Mouse (Mus musculus) yolk sac, embryonic 10.5 days (tissue): ENCODE data around the gene Olfr1288.

Experiments used
- DNase-seq: peaks from one replicate; pipeline ENCODE4 v3.0.0-alpha.2; 2017; ENCODE audit warnings: low spot score

Olfr1288 gene

DNA sequence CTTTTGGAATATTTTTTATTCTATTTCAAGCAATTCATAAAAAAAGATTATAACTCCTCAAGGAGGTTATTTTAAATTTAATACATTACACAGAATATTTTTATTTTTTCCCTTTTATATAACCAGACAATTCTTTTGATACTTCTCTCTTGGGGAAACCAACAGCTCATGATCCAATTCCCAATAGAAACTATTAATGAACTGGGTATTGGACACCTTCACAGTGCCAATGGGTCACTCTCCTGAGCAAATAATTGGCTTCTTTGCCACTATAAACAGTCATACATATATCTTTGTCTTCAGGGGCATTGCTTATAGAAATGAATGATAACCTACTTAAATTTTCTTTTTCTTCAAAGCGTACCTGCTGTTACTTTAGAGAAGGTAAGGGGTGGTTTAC is at the start of gene Olfr1288:
TSS of gene Olfr1288 (plus strand) at position 301 of the 400 bp plus-strand sequence.
- no peak for DNase-seq

DNA sequence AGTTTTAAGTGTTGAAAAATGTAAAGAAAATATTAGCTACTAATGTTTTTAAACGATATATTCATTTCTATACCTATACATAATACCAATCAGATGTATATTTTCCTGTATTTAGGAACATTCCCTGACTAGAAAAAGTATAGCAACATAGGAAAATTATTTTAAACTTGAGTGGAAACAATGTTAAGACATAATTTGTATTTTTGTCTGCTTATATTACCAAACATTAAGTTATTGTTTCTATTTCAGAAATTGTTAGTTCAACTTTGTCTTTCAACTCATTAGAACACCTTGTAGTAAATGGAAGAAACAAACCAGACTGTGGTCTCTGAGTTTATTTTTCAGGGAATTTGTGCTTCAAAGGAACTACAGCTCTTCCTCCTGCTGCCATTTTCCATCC is 25.1 kb upstream of the Olfr1288 start, which contains the start of gene Olfr1287:
TSS of gene Olfr1287 (plus strand) at position 301 of the 400 bp plus-strand sequence.
- DNase-seq = no peak

DNA sequence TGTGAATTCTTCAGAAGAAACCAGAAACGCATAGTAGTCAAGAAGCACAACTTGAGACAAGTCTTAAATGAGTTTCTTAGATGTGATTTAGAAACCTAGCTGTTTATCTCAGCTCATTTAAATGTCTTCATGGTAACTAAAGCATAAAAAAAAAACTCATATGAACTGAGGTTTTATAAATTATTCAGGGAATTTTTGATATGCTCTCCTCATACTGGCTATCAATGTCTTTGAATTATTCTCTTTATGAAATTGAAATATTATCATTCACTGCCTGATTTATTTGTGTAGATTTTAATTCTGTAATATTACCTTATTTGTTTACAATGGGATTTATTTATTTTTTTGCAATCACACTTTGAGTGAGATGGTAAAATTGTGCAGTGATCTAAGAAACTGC is 6.6 kb downstream of the Olfr1288 start, which contains the start of gene Olfr1289:
TSS of gene Olfr1289 (plus strand) at position 301 of the 400 bp plus-strand sequence.
- no peak for DNase-seq

DNA sequence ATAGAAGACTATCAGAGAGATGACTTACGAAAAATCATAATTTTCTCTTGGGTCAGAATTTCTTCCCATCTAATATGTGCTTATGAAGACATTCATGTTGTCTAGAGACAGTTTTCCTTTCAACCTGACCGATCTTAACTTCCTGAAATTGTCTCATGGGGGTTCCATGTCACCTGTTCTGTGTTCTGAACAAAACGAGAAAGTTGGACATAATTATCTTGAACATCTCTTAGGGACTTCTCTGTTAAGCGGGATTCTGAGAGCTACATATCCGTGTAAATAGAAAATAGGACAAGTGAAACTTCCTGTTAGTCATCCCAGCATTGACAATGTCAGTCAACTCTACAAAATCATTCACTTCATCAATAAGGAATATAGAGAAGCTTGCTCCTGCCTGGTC is 19.8 kb downstream of the Olfr1288 start, which contains the start of gene Olfr1290:
TSS of gene Olfr1290 (minus strand) at position 101 of the 400 bp plus-strand sequence.
- no peak for DNase-seq

DNA sequence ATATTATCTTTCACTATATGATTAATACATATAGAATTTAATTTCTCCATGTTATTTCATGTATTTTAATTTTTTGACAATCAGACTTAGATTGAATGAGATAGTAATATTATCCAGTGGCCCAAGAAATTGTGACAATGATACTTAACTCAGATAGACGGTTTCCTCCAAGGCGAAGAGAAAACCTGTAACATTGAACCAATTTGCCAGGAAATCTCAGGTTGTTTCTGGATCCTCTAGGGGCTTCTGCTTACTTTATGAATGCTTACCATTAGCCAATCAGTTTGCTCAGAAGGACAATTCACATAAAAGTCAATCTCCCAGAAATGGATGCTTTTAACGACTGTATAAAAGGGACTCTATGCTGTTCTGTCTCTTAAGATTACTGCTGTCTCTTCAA is 23.0 kb downstream of the Olfr1288 start, which contains the start of gene Olfr1291-ps1:
TSS of gene Olfr1291-ps1 (plus strand) at position 301 of the 400 bp plus-strand sequence.
- no peak for DNase-seq

DNA sequence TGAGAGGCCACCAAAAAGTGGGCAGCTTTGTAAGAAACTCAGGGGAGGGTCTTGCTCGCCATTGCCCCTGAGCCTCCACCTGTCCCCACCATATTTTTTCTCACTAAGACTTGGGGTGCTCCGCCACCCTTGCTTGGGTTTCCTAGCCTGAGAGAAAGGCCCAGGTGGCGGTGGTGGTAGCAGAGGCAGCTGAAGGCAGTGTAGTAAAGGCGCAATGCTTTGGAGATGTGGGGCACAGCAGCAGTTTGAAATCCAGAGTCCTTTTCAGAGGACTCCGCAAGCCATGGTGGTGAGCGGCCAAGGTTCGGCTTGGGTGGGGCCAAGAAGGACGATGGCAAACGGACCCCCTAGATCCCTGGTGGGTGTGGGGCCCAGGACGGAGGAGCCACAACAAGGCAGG is 43.5 kb downstream of the Olfr1288 start:
- no peak for DNase-seq

DNA sequence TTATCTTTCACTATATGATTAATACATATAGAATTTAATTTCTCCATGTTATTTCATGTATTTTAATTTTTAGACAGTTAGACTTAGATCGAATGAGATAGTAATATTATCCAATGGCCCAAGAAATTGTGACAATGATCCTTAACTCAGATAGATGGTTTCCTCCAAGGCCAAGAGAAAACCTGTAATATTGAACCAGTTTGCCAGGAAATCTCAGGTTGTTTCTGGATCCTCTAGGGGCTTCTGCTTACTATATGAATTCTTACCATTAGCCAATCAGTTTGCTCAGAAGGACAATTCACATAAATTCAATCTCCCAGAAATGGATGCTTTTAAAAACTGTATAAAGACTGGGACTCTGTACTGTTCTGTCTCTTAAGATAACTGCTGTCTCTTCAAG is 51.0 kb downstream of the Olfr1288 start, which contains the start of gene Olfr1293-ps:
TSS of gene Olfr1293-ps (plus strand) at position 301 of the 400 bp plus-strand sequence.
- DNase-seq = no peak
